Mouse (Mus musculus): ENCODE results near the gene Fto.

Gene Fto

DNA sequence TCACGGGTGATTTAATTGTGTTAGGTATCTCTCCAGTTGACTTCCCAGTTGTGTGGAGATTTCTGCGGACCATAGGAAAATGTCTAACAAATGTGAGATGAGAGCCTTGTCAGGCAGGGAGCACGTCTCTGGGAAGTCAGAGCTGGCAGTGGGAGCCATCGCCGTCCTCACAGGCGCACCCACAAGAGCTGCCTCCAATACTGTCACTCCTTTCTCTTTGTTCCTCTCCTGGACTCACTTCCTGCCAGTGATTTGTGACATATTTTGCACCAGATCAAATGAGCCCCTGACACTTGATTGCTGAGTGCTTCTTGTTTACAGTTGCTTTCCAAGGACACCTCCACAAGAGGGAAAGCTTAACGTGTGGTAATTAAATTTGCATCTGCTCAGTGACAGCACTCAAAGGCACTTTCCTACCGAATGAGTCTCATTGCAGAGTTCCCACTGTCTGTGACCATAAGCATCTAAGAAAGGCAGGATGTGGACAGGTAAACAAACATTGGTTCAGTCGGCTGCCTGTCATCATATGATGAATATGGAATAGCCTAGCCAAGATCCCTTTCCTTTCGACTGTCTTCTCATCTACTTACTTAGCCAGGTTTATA is 42.1 kb downstream of the Fto start:
- no peak for ATAC-seq (ENCODE audit: insufficient number of reproducible peaks, low FRiP score, low TSS enrichment)

DNA sequence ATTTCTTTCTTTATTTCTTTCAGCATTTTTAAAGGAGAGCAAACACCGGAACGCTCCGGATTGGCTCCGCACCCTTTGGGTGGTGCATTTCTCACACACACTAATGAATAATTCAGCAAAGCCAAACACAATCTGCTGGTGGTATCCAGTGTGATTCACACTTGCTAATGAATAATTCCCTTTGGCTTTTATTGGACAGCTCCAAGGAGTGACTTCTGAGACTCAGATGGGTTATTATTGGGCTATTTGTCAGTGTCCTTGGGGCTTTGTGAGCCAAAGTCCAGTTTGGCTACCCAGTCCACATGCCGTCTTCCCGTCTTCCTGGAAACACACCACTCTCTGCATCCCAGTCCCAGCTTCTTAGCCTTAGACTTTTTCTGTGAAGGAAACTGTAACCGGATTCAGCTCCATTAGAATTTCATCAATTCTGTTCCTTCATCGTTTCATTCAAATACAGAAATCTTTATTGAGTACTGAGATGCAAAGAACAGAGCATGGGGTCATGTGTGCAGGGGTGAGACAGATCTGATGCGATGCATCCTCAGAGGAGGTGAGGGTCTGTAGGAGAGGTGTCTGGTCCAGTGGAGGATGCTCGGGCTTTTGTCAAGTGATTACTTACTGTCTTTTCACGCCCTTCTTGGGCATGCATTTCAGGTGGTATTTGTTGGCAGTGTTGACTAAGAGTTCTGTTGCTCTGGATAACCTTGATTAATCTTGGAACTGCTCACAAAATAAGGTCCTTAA is 42.8 kb downstream of the Fto start:
- no peak for ATAC-seq (ENCODE audit: insufficient number of reproducible peaks, low FRiP score, low TSS enrichment)

DNA sequence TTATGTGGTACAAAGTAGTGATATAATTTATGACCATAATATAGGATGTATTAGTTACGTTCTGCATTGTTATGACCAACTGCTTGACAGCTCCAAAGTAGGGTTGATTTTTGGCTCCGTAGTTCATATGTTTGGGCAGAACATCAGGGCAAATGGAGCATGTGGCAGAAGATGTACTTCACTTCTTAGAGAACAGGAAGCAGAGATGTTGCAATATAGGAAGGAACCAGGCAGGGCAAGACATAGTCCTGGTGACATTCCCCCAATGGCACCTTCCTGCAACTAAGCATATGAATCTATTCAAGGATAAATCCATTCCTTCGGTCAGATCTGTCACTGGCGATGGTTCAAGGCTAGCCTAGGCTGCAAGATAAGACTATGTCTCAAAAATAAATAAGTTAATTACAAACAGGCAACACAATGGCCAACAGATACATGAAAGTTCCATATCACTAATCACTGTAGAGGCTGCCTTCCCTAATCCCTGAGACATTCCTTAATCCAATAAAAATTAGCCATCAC is 44.2 kb downstream of the Fto start:
- no peak for ATAC-seq (ENCODE audit: insufficient number of reproducible peaks, low FRiP score, low TSS enrichment)

DNA sequence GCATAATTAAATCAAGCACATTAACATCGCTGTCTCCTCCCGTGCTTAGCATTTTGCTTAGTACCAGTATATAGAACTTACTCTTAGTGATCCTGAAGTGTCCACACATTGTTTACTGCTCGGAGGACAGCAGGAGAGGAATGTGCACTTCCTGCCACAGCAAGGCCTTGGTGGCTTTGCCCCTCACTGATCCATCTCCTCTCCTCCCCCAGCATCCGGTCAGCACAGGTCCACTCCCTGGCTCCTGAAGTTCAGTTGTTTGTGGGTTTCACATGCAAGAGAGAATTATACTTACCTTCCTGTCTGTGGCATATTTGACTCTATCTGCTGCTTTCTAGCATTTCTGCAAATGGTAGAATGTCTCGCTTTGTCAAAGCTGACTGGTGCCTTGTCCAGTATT is 44.7 kb downstream of the Fto start:
- ATAC-seq (ENCODE audit: insufficient number of reproducible peaks, low FRiP score, low TSS enrichment), result no peak

DNA sequence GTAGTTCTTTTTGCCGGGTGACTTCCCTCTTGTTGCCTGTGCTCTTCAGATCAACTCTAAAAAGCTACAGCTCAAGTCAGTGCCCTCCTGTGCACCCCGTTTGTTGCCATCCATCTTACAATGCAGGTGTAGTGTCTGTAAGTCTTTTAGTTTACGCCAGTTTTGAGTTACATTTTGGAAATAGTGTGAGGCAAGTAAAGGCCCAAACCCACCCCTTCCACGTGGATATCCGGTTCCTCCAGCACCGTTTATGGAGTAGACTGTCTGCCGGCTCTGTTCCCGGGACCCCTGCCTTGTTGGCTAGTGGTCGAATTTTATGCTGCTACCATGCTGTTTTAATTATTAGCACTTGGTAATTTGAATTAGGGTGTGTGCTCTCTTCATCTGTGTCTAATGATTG is 46.2 kb downstream of the Fto start:
- ATAC-seq (ENCODE audit: insufficient number of reproducible peaks, low FRiP score, low TSS enrichment), result no peak

DNA sequence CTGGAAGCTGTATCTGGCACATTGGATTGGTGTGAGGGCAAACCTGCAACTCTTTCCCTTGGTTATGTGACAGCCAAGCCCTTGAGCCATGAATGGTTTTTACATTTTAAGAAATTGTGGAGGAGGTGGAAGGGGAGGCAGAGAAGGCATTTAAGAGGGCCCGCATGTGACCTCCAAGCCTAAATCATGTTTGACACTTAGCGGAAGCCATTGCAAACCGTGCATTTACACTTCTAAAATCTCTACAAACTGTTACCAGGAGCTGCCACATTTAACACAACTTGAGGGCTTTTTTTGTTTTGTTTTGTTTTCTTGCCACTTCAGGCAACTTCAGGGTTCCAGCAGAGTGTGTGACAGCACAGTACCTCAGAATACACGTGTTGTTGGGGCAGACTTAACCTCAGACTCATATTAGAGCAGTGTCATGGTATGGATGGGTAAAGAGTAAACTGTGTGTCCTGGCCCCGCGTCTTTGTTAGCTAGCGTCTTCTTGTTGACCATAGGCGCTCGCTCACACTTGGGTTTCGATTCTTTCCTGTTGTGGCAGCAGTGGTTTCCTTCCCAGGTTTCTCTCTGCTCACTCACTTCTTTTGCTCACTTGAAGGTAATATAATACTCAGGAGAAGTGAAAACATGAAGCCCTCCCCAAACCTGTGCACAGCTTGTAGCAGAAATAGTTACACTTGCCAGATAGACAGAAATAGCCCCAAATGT is 47.5 kb downstream of the Fto start:
- no peak for ATAC-seq (ENCODE audit: insufficient number of reproducible peaks, low FRiP score, low TSS enrichment)

DNA sequence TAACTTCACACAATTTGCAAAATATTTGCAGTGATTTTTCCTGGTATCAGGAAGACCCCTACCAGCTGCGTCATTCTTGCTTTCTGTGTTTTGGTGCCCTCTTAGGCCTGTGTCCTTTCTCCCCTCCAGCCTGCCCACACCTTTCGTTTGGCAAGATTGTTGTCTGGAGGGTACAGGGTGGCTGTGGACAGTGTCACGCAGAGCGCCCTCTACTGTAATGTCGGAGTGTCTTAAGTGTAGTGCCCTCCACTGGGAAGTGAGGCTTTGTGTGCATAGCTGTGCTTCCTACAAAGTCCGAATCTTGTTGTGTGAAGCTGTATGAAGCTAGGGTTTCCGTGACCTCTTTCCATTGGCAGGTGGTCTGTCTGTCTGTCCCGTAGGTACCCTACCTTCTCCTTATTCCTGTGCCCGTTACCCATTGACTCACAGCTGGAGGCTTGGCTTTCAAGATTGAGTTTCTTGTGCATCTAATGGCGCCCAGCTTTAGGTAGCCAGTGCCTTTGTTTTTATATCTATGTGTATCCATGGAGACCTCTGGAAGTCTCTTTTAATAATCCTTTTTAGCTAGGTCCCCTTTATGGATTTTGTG is 50.0 kb downstream of the Fto start:
- no peak for ATAC-seq (ENCODE audit: insufficient number of reproducible peaks, low FRiP score, low TSS enrichment)

DNA sequence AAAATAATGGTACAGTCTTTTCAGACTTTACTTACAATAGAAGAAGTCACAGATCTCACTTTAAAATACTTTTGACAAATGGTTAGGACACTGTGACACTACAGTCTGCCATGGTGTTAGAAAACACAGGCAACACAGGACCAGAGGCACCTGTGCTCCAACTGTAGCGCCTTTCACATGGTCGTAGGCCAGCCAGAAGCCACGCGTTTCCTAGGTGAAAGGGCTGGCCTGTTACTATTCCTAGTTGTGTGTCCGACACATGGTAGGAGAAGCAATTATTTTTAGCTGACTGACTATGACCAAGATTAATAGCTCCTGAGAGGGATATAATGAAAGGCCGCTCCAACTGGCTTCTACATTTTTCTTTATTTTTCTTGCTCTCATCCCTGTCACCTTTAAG is 50.9 kb downstream of the Fto start:
- no peak for ATAC-seq (ENCODE audit: insufficient number of reproducible peaks, low FRiP score, low TSS enrichment)

DNA sequence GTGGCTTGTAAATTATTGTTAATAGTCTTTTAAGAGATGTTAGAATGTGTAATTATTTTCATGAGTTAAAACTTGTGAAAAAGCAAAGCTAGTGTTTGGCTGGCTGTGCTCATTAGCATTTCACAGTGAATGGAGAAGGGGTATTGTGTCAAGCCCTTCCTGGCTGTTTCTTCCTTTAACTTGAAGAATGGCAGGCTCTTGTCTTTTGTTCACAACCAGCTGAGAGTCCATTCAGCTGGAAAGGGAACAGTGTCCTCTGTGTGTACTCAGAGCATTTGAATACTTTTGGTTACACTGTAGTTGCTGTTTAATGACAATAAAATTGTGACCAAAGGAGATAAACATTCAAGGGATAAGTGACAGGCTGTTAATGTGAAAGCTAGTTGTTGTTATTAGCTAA is 52.5 kb downstream of the Fto start:
- ATAC-seq (ENCODE audit: insufficient number of reproducible peaks, low FRiP score, low TSS enrichment), result no peak

DNA sequence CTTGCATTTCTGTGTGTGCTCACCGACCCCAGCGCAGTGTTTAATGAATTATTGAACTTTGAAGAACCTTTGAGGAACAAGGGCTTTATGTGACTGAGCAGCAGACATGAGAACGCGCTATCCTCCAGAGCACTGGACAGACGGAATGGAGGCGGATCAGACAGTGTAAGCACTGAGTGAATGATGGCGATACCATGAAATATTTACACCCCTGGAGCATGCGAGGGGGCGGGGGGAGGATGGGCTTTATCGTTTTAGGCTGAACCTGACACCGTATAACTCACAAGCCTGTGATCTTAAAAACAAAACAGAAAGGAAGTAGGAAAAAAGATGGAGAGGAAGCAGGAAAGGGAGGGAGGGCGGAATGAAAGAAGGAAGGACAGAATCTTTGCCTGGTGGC is 57.6 kb downstream of the Fto start:
- no peak for ATAC-seq (ENCODE audit: insufficient number of reproducible peaks, low FRiP score, low TSS enrichment)

DNA sequence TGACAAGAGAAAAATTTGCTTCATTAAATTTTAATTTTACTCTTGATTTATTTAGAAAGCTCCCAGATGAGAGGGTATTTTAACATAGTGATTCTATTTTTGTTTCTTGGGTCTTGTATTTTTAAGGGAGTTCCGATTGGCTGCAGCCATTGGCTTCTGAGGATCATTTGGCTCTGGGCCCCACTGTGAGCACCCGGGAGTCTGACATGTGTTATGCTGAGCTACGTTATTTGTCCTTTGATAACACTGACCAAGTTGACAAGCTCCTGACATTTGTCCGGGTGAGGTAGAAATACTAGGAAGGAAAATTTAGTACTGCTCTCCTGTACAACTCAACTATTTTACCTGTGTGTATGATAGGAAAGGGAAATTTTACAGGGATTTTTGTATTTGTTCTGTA is 58.7 kb downstream of the Fto start:
- ATAC-seq (ENCODE audit: insufficient number of reproducible peaks, low FRiP score, low TSS enrichment), result no peak

DNA sequence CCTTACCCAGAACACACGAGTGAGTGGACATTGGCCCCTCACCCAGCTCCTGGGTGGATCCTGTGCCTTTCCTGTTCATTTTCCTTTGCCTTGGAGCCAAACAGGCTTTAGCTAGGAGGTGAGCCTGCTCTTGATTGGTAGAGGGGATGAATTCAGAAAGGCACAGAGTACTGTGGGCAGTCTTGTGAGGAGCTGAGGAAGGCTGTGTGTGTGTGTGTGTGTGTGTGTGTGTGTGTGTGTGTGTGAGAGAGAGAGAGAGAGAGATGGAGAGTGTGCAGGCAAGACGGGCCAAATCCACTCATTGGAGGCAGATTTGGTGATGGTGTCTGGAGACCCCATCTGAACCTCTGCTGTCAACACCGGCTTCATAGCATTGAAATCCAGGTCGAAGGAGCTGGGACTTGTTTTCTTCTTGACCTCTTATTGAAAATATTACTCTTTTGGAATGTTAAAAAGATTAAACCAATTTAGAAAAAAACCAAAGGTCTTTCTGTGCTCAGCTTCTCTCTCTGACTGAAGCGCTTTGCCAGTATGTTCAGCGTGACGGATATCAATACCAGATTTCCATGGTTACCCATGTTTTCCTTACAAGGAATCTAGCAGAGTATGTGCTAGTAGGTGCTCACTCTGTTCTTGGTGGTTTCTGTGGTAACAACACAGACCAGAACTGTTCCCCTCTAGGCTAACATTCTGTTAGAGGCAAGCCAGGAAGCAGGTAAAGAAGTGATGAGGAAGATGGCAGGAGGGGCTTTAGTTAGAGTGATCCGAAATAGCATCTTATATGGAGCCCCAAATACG is 59.7 kb downstream of the Fto start:
- ATAC-seq (ENCODE audit: insufficient number of reproducible peaks, low FRiP score, low TSS enrichment), result no peak

DNA sequence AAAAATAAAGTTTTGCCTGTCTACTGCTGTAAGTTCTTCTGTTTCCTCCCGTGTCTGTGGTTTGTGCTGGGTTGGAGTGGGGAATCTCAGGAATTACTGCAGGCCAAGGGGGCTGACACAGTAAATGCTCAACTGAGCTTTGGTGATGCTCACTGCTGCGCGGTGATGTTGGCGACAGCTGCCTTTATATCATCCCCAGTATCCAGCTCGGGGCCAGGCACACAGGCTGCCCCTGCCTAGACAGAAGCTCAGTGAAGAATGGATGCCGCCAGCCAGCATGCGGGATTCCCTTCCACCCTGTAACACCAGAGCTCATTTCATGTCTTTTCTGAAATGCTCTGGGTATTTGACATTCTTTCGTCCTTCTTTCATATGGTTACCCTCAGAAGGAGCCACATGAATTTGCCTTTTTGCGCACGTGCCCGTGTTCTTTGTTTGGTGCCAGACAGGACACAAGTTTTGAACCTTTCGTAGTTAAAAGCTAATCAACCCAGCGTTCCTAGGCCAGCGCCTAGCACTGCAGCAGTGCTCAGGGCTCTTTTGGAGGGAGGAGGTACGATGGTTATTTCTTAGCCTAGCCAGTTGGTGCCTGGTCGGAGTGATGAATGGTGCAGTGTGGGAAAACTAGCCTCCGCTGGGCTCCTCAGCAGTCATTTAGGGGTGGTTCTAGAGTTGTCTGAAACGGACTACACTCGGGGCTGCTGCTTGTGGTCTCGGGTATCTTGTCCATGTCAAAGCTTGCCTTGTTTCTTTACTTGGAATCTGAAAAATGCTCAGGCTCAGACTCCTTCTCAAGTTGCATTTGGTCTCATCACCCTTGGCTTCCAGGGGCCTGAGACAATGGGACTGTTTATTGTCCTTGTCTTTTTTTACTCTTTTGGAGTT is 62.0 kb downstream of the Fto start:
- no peak for ATAC-seq (ENCODE audit: insufficient number of reproducible peaks, low FRiP score, low TSS enrichment)

DNA sequence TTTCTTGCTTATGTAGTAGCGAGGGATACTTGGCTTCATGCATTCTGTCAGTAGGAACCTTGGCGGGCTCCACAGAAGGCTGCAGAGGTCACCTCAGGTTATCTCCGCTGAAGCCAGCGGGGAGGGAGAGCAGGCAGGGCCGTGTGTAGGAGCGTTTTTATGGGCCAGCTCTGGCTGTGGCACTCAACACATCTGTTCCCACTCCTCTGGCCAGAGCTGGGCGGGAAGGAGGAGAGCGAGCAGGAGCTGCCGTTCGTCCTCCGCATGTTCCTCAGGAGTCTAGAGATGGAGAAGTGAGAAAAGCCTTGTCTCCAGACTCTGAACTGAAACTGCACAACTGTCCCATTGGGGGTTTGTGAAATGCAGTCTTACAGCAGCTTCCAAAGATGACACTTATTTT is 63.5 kb downstream of the Fto start:
- no peak for ATAC-seq (ENCODE audit: insufficient number of reproducible peaks, low FRiP score, low TSS enrichment)

DNA sequence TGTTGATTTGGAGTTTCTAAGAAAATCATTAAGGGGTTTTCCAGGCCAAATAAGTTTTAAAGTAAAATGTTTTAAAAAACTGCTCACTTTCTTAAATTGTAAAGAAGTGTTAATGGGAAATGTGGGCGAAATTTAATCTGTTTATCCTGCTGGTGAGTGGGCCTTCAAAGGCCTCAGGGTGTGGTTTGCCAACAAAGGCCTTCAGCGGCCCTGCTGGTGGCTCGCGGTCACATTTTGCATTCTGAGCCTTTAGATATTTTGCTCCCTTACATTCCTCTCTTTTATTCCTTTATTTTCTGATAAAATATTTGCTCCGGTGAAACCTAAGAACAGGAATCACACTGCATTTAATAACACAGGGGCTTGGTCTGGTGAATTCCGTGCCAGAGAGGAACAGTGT is 64.0 kb downstream of the Fto start:
- ATAC-seq (ENCODE audit: insufficient number of reproducible peaks, low FRiP score, low TSS enrichment), result no peak

DNA sequence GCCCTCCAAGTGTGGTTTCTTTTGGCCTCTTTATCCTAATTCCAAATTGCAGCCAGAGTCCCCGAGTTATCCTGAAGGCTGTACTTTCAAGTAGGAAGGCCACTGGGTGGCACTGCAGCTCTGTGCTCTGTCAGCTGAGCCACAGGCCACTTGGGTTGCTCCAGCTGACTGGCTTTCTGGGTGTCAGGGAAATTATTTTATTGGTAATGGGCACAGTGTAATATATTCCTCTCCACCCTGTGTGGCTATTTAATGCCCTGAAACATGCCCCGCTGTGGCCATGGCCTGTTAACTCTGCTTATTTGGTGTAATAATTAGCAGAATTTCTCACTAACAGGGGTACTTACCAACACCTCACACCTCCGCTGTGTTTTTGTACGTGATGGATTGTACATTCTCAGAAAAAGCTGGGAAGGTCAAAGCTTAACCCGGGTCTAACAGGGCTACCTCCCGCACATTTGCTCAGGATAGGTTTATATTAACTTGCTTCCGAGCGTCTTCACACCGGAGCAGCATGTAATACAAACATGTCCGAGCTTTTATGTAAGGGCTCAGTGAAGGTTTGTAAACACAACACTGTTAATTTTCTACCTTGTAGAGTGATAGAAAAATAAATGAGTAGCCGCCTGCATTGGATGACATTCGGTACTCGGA is 65.6 kb downstream of the Fto start:
- peak; percentile 57; the same call in 1 of the 2 replicates for ATAC-seq (ENCODE audit: insufficient number of reproducible peaks, low FRiP score, low TSS enrichment)

DNA sequence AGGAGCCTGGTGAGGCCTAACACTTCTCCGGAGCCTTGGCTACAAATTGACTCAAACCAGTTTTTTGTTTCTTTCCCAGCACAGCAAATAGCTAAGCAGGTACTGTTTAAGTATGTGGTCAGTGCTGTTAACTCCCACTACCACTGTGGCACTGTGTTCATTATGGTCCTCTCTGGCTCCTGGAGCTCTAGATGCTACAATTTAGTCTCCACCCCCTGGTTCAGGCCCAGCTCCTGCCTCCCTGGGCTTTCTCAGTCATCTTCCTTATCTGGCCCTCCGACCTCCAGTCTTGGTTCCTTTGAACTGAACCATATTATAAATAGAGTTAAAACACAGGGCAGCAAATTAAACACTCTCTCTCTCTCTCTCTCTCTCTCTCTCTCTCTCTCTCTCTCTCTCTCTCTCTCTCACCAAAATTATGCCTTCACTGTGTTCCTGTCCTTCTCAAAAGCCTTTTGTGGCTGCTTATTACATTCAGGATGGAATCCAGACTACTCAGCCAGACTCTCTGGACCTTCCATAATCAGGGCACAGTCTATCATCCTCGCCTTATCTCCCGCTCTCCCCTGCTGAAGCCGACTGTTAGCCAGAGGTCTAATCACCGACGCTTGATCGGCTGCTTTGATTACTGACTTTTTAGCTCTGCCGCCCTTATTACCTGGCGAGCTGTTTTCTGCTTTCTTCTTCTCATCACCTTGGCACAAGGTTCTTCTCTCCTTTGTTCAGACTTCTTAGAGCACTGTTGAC is 67.6 kb downstream of the Fto start:
- no peak for ATAC-seq (ENCODE audit: insufficient number of reproducible peaks, low FRiP score, low TSS enrichment)

DNA sequence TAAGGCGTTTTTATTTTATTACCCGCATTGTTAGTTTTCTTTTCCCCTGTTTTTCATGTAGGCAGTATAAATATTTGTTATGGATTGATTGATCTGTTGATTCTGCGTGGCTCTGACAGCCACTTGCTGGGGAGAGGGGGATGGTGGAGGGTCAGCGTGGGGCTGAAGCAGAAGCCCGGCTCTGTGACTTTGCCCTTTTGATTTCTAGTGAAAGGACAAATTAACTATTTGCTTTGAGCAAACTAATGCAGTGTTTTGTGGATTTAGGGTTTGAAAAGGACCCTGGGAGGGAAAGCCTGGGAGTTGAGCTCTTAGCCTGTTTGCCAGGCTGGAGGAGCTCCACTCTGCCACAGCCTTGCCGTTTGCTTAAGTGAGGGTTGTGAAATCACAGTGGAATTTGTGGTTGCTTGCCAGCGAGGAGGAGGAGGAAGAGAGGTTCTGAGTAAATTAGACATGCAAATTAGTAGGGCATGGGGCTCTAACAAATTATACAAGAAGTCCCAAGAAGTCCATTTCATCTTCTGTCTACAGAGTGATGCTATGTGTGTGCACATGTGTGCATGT is 68.3 kb downstream of the Fto start:
- no peak for ATAC-seq (ENCODE audit: insufficient number of reproducible peaks, low FRiP score, low TSS enrichment)
